Mouse (Mus musculus): ENCODE measurements around the gene Gng12.

GRCm38 (mm10) chr6:67010370-67011216 lies 114.4 kb downstream of the Gng12 start:
- TF ChIP-seq CTCF (IDR thresholded peaks at IDR 0.05) (no peak), EP300 (IDR thresholded peaks at IDR 0.05) (no peak)
